Mouse (Mus musculus) CH12F3 (cell line): ENCODE results near the gene Gtpbp8.

Experiments
- in situ Hi-C: fragments of 300-500 bp; cut with MboI; formaldehyde crosslinking; loops from 2 replicates; pipeline ENCODE4 v1.14.3; 2020; ENCODE audit warnings: low sequenced_read_pairs

Gene Gtpbp8

DNA sequence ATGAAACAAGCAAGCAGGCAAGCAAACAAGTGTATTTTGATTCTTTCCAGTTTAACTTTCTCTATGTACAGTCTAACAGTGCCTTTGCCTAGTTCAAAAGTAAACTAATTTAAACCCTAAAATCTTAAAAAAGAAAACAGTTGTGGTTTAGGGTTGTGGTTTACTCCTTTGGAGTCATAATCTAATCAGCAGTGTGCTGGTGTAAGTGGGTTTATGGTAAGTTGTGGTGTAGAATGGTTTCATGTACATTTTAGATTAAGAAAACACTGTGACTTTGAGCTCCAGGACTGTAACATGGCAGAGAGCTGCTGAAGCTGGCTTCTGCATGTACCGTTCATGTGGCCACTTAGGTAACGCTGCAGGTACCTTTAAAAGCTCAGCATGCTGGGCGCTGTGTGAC, 18.6 kb downstream of the Gtpbp8 start:
- in situ Hi-C loops = loop anchor here (10.0 to 25.0 kb wide), 2 partner anchors 243 to 910 kb away; no protein-coding TSS in a partner anchor

DNA sequence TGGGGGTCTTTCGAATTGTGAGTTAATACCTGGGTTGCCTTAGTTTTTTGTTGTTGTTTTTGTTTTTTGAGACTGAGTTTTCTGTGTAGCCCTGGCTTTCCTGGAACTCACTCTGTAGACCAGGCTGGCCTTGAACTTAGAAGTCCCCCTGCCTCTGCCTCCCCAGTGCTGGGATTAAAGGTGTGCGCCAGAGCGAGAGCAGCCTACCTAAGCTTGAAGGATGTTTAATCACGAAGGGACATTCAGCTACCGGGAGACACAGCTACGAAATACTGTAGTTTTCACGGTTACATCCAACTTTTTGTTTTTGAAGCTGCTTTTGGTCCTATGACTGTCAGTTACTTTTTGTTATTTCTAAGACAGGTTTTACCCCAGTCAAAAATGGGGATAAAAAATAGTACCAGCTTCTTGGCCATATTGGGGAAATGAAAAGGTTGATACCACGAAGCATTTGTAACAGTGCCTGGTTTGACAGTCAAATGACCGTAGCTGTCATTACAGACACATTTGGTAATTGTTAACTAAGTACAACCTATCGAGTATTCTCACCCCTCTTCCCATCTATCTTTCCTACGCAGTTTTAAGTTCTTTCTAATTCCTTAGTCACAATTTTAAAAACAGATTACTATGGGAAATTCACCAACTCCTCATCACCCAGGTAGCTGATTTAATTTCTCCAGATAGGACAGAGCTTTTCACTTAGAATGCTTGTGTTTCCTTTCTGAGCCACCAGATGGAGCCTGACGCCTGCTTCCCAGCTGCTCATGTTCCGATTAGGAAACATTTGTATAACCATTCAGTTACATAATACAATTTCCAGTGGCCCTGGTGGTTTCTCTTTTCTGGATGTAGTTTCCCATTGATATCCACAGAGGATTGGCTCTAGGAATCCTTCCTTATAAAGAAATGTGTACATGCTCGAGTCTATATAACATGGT, 20.6 kb downstream of the Gtpbp8 start:
- in situ Hi-C loops = loop anchor here (10.0 to 25.0 kb wide), 2 partner anchors 241 to 912 kb away; no protein-coding TSS in a partner anchor

DNA sequence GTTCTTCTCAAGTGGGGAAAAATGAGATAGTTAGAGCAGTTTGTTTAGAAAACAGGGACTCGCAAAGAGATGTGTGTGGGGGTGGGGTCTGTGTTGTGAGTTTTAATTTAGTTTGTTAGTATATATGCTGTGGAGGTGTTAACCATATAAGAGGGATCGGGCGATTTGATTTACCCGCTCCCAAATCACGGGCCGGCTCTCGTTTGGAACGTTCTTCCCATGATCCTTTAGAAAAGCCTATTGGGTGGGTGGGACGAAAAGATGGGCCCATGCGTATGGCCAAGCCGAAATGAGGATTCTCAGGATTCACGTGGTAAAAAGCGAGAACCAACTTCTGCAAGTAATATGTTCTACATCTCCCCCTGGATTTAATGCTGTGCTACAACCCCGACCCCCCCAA, 21.3 kb downstream of the Gtpbp8 start:
- in situ Hi-C loops = loop anchor here (10.0 to 25.0 kb wide), 2 partner anchors 240 to 912 kb away; no protein-coding TSS in a partner anchor

GRCm38 (mm10) chr16:44724083-44724787, 21.9 kb downstream of the Gtpbp8 start, which contains the start of gene Nepro:
Gene Nepro, plus strand, starts transcription at chr16:44724301.
- in situ Hi-C loops = loop anchor here (10.0 kb wide), 1 partner anchor 239 kb away; no protein-coding TSS in a partner anchor

GRCm38 (mm10) chr16:44722666-44723065, 23.5 kb downstream of the Gtpbp8 start:
- in situ Hi-C loops = loop anchor here (10.0 kb wide), 1 partner anchor 238 kb away; no protein-coding TSS in a partner anchor

DNA sequence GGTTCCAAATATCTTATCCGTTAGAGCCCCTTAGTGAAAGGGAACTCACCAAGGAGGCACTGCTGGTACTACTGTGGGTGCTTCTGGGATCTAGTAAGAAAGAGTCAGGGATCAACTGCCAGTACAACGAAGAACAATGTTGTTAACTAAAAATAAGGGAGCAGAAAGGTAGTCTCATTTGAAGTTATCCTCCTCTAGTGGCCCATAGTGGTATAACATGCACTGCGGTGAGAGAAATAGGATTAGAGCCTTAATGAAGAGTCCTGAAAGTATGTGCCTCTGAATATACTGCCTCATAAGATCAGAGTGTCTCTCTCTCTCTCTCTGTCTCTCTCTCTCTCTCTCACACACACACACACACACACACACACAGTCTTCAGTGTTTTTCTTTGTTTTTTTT, 25.6 kb downstream of the Gtpbp8 start:
- in situ Hi-C loops = loop anchor here (10.0 kb wide), 1 partner anchor 236 kb away; no protein-coding TSS in a partner anchor

GRCm38 (mm10) chr16:44719349-44719748, 26.8 kb downstream of the Gtpbp8 start:
- in situ Hi-C loops = no loop called here

- in situ Hi-C loops = no loop called here
Measured at GRCm38 (mm10) chr16:44717838-44718237, 28.3 kb downstream of the Gtpbp8 start.

DNA sequence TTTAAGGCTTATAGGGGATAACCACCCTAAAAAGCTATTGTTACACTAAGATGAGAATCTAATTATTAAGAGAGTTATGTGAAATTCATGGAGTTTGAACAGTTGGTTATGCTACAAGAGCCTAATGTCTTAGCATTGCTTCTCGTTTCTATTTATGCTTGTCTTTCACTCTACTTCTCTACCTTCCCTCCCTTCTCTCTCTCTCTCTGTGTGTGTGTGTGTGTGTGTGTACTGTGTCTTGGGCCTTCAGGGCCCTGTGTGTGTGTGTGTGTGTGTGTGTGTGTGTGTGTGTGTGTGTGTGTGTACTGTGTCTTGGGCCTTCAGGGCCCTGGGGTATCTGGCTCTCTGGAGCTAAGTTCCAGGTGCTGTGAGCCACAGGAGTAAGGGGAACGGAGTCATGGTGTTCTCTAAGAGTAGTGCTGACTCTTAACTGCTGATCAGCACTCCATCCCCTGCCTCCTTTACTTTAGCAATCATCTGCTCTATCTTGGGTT, 29.0 kb downstream of the Gtpbp8 start:
- in situ Hi-C loops = no loop called here

DNA sequence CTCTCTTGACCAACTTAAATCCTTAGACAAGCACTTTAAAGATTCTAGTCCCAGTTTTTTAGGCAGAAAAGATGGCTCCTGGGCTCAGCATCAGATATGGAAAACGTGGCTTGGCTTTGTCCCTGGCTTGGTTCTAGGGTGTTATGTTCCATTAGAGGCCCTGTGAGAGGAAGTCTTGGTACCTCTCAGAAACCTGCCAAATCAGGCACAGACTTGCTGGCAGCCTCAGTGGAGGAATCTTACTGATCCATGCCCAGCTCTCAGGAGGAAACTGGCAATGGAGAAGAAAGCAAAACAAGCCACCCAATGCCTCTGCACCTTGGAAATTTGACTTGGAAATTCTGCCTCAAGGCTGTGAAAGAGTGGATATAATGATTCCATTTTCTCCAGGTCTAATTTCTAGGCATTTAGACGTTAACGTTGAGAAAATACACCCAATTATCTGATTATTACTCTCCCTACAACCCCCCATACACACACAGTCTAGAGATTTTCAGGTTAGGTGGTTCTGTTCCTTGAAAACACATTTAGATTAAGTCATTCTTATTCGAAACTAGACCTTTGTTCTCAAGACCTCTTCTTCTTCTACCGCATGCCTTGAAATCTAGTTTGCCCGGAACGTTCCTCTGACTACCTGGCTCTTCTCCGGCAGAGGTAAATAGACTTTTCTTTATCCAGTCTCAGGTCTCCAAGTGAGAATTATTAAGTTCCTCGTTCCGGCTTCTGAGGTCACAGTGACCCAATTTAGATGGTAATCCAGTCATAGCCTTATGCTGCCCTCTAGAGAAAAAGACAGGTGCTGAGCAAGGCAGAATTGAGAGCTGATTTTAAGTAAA, 29.6 kb downstream of the Gtpbp8 start:
- in situ Hi-C loops = no loop called here

- in situ Hi-C loops = no loop called here
Measured at GRCm38 (mm10) chr16:44703458-44703857, 42.7 kb downstream of the Gtpbp8 start.

DNA sequence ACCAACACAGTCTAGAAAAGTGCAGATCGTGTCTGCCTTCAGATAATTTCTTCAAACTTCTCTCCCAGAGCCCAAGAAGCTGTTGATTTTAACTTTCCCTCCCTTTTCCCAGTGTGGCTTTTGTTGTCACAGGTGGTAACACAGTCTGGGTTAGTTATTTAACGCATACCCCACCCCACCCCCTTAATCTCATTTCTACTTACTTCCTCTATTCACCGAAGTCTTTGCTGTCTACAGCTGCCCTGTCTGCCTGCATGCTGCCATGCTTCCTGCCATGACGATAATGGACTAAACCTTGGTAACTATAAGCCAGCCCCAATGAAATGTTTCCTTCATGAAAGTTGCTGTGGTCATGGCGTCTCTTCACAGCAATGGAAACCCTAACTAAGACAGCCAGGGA, 43.9 kb downstream of the Gtpbp8 start:
- in situ Hi-C loops = no loop called here

GRCm38 (mm10) chr16:44701155-44701554, 45.0 kb downstream of the Gtpbp8 start:
- in situ Hi-C loops = no loop called here

GRCm38 (mm10) chr16:44697473-44698205, 48.5 kb downstream of the Gtpbp8 start:
- in situ Hi-C loops = no loop called here

- in situ Hi-C loops = no loop called here
Measured at GRCm38 (mm10) chr16:44695859-44696620, 50.1 kb downstream of the Gtpbp8 start.

DNA sequence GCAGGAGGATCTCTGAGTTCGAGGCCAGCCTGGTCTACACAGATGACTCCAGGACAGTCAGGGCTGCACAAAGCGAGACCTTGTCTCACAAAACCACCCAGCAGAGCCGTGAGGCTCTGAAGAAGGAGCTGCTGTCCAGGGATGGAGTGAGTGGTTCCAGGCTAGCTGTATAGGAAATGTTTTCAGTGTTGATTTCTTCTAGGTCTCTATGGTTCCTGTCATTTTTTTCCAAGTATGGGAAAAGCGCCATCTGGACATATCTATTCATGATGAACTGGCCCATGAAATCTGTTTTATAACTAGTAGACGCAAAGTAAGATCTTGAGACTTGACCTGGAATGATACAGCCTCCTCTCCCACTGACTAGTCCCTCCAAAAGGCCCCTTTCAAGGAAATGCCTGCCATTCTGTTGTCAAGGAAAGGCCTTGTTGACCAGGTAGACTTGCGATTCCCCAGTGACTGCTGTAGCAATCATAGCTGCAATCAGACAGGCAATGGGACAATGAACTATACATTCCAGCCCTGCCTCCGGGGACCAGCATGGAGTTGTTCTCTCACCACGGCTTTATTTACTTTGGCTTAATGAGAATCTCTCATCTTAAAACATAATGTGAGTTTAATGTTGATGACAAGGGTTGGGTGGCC, 50.8 kb downstream of the Gtpbp8 start:
- in situ Hi-C loops = no loop called here

DNA sequence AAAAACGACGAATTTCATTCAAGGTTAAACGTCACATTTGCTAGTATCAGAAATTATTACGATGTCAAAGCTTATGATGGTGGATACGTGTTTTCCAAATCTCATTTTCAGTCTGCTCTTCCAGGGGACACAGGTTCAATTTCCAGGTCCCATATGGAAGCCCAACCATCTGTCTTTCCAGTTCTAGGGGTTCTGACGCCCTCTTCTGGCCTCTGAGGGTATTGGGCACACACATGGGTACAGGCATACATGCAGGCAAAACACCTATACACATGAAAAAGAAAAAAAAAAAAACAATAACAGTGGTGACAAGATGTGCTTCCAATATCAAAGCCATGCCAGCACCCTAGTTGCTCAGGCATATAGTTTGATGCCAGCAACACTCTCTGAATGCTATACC, 52.5 kb downstream of the Gtpbp8 start:
- in situ Hi-C loops = no loop called here

- in situ Hi-C loops = no loop called here
Measured at GRCm38 (mm10) chr16:44692541-44692940, 53.6 kb downstream of the Gtpbp8 start.
